Mouse (Mus musculus) induced T-regulatory cell, adult 2 months (primary cell): Measurements from ENCODE around the gene Atp6v1e2.

Experiments
- DNase-seq: peaks from one replicate; pipeline ENCODE4 v3.0.0-alpha.2; 2012; ENCODE audit warnings: low read depth

The Atp6v1e2 gene

DNA sequence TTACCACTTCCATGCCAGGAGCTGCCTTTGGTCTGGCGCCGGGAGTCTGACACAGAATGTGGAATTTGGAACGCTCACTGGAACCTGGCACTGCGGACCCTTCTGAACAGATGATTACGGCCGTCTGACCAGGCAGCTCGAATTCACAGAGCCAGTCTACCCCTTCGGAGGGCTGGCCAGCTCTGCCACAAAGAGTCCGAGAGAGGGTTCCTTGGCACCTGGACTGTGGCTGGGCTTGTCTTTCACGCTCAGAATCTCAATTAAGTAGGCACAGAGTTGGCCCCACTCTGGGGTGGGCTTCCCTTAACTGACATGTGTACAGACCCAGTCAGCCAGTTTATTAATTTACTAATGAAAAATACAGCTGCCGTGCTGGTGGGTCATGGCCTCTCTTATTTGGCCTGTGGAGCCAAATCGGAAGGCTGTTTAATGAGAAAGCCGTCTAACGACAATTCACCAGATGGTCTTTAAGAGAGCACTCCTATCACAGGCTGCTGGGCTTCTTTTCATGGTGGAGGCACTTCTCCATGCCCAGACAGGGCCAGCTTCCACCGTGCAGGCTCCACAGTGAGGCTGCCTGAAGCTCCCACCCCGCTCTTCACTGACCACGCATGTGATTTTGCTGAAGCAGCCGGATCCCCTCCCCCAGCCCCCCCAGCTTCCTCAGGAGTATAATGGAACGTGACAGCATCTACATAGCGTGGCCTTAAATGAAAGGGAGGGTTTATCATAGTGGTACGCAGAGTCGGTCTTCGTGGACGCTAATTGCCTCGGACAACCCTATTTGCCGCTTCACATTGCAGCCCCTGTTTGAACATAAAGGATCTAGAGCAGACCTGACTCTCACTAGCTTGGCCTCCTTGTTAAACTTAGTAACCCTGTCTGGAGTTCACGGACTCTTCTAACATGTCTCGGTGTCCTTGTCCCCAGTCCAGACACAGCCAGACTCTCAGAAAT, at the start of gene Atp6v1e2:
Atp6v1e2 (minus strand) TSS at position 58 of the 957 bp plus-strand sequence.
- no peak for DNase-seq

GRCm38 (mm10) chr17:86997323-86997722, 49.6 kb upstream of the Atp6v1e2 start:
- DNase-seq, result no peak

DNA sequence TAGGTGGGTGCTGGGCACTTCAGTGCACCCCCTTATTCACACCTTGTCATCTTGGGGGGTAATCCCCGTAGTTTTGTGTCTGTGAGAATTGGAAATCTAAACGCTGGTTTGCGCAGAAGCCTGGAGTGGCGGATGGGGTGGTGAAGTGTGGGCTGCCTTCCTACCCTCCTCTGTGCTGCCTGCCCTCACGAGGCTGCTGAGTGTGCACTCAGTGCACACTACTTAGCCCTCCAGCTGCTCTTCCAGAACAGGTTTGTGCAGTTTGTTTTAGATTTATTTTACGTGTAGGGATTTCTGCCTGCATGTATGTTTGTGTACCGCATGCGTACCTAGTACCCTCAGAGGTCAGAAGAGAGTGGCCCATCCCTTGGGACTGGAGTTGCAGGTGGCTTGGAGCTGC, 43.6 kb upstream of the Atp6v1e2 start:
- DNase-seq, result no peak

GRCm38 (mm10) chr17:86988601-86989184, 41.0 kb upstream of the Atp6v1e2 start:
- DNase-seq, result no peak

GRCm38 (mm10) chr17:86988161-86988560, 40.5 kb upstream of the Atp6v1e2 start:
- no peak for DNase-seq

- DNase-seq, result no peak
These were observed 38.9 kb upstream of the Atp6v1e2 start for GRCm38 (mm10) chr17:86986449-86987138.

DNA sequence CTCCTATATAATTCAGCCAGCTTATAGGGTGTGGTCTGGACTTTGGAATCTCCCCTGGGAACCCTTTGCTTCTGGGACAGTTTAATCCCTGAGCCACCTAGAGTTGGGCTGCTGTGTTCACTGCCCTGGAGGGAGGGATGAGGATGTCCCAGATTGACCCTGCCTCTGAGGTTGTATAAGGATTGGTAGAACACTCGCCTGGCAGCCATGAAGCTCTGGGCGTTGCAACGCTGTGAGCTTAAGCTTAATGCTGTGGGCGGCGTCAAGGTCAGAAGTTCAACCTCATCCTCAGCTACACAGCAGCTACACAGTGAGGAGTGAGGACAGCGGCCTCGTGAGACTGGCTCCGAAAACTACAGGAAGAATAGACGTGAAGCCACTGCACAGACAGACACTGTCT, 34.8 kb upstream of the Atp6v1e2 start:
- DNase-seq, result no peak

DNA sequence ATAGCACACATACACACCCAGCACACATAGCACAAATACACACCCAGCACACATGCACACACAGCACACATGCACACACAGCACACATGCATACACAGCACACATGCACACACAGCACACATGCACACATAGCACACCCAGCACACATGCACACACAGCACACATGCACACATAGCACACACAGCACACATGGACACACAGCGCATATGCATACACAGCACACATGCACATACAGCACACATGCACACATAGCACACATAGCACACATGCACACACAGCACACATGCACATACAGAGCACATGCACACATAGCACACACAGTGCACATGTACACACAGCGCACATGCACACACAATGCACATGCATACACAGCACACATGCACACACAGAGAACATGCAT, 34.0 kb upstream of the Atp6v1e2 start:
- DNase-seq, result no peak

DNA sequence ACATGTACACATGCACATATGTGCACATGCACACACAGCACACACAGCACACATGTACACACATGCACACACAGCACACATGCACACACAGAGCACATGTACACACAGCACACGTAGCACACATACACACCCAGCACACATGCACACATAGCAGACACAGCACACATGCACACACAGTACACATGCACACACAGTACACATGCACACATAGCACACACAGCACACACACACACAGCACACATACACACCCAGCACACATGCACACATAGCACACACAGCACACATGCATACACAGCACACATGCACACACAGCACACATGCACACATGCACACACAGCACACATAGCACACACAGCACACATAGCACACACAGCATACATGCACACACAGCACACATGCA, 33.5 kb upstream of the Atp6v1e2 start:
- no peak for DNase-seq

DNA sequence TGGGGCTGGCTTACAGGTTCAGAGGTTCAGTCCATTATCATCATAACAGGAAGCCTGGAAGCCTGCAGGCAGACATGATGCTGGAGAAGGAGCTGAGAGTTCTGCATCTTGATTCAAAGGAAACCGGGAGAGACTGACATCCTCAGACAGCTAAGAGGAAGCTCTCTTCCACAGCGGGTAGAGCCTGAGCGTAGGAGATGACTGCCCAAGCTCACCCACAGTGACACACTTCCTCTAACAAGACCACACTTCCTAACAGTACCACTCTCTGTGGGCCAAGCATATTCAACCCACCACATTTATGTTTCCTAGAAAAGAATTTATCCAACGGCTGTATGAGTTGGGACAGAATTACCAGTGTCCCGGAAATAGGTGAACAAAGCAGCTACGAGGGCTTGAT, 30.8 kb upstream of the Atp6v1e2 start:
- DNase-seq, result no peak

GRCm38 (mm10) chr17:86976387-86976786, 28.7 kb upstream of the Atp6v1e2 start:
- DNase-seq, result no peak

GRCm38 (mm10) chr17:86973097-86973496, 25.4 kb upstream of the Atp6v1e2 start:
- no peak for DNase-seq

GRCm38 (mm10) chr17:86971860-86972259, 24.2 kb upstream of the Atp6v1e2 start:
- DNase-seq, result no peak

DNA sequence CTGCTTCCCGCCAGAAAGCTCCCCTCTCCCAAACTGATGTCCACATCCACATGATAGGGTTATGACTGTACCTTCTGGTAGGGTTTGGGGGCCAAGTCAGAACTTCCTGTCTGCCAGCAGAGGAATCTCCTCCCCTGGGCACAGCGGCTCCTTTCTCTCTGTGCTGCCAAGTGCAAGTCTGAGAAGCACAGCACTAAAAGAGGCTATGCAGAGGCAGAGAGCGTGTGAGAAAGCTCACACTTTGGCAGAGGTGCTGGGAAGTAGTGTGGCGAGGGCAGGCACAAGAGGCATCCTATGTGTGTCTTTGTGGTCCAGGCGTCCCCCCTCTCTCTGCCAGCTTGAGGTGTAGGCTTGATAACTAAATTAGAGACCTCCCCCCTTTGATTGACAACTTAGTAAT, 23.3 kb upstream of the Atp6v1e2 start:
- DNase-seq, result no peak

GRCm38 (mm10) chr17:86970026-86970750, 22.5 kb upstream of the Atp6v1e2 start:
- no peak for DNase-seq

DNA sequence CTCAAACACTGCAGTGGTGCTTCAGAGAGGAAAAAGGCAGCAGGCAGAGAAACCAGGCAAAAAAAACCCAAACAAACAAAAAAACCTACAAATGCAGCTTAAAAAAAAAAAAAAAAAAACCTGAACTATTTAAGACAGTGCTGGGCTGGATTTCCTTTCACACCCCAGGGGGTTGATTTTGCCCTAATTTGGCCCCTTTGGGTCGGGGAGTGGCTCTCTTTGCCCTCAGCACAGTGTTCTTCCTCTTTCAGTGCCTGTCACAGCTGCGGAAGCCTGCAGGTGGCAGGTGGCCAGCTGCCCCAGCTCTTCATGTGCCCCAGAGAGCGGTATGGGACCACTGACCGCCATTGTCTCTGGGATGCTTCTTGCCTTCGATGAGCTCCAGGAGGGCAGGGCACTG, 21.9 kb upstream of the Atp6v1e2 start:
- no peak for DNase-seq

DNA sequence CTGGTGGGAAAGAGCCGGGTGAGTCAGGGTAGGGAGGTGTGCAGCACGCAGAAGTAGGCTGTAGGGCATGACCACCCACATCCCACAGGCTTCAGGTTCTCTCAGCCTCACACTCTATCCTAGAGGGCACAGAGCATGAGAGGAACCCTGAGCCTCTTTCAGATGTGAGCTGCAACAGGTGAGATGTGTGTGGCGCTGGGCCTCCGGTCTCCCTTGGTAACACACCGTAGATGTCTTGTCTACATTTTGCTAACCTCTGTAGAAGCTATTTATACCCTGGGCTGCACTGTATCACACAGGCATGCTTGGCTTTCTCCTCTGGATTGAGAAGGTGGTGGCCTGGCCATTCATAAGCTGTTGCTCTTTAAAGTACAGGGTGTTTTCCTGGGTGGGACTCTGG, 20.9 kb upstream of the Atp6v1e2 start:
- DNase-seq, result no peak

GRCm38 (mm10) chr17:86967536-86968525, 20.1 kb upstream of the Atp6v1e2 start:
- no peak for DNase-seq

GRCm38 (mm10) chr17:86967048-86967447, 19.4 kb upstream of the Atp6v1e2 start:
- no peak for DNase-seq

- no peak for DNase-seq
These were observed 18.3 kb upstream of the Atp6v1e2 start for GRCm38 (mm10) chr17:86966040-86966439.

GRCm38 (mm10) chr17:86965121-86965520, 17.4 kb upstream of the Atp6v1e2 start:
- DNase-seq, result no peak
